Mouse (Mus musculus): ENCODE results near the gene Lce1b. TPM values are rescaled to one million over a fixed set of nuclear protein-coding genes. Genes with fewer than 3 reads are reported as not detected.

The Lce1b gene
- polyA plus RNA-seq, 1 experiment from 2014 or later, result not detected

GRCm38 (mm10) chr3:92609804-92610203 is 46.9 kb downstream of the Lce1b start:
- Histone ChIP-seq H3K9ac (replicated peaks) (no peak overlapping the region), H3K36me3 (no peaks in the 10 kb centered on the region), H3K4me1 (replicated peaks) (no peaks in the 10 kb centered on the region), H3K4me2 (replicated peaks) (no peak overlapping the region), H3K27me3 (no peaks in the 10 kb centered on the region), H3K27ac (no peak overlapping the region), H3K9me3 (no peaks in the 10 kb centered on the region), H3K4me3 (replicated peaks) (no peak overlapping the region)
- no peak for ATAC-seq
- WGBS, result 65% methylated on average over 1 of the region's 1 CpGs

GRCm38 (mm10) chr3:92607392-92607791 is 49.3 kb downstream of the Lce1b start, which contains the start of gene 2210017I01Rik:
TSS of gene 2210017I01Rik (minus strand) at chr3:92607492.
- Histone ChIP-seq H3K27ac (no peak within 1 kb of the TSS), H3K4me2 (replicated peaks) (no peak within 1 kb of the TSS), H3K4me3 (replicated peaks) (no peak within 1 kb of the TSS), H3K9me3 (no peaks in the 10 kb centered on the region), H3K9ac (replicated peaks) (no peak within 1 kb of the TSS), H3K27me3 (no peaks in the 10 kb centered on the region), H3K36me3 (no peaks in the 10 kb centered on the region), H3K4me1 (replicated peaks) (no peaks in the 10 kb centered on the region)
- ATAC-seq, result no peak

Other genes starting within 250 kb of the Lce1b start
- gene Sprr2i, start 248.9 kb downstream of the Lce1b start, polyA plus RNA-seq (2015; fragmentation: Nextera tagmentation; extraction: Ambion mirVana), result not detected in 2 replicates
- not detected in 2 replicates for gene Sprr2j-ps, start 238.8 kb downstream of the Lce1b start, polyA plus RNA-seq (2015; fragmentation: Nextera tagmentation; extraction: Ambion mirVana)
- 9.8 and 12.0 TPM in 2 replicates for gene Gm9774, start 227.5 kb downstream of the Lce1b start, polyA plus RNA-seq (2015; fragmentation: Nextera tagmentation; extraction: Ambion mirVana)
- not detected in 2 replicates for gene Sprr2k, start 224.3 kb downstream of the Lce1b start, polyA plus RNA-seq (2015; fragmentation: Nextera tagmentation; extraction: Ambion mirVana)
- not detected in 2 replicates for gene Sprr1b, start 218.1 kb downstream of the Lce1b start, polyA plus RNA-seq (2015; fragmentation: Nextera tagmentation; extraction: Ambion mirVana)
- not detected in 2 replicates for gene Sprr3, start 198.2 kb downstream of the Lce1b start, polyA plus RNA-seq (2015; fragmentation: Nextera tagmentation; extraction: Ambion mirVana)
- gene Sprr1a, start 171.0 kb downstream of the Lce1b start, polyA plus RNA-seq (2015; fragmentation: Nextera tagmentation; extraction: Ambion mirVana), result not detected in 2 replicates
- not detected in 2 replicates for gene Sprr4, start 156.4 kb downstream of the Lce1b start, polyA plus RNA-seq (2015; fragmentation: Nextera tagmentation; extraction: Ambion mirVana)
- gene 2310046K23Rik, start 122.4 kb downstream of the Lce1b start, polyA plus RNA-seq (2015; fragmentation: Nextera tagmentation; extraction: Ambion mirVana), result not detected in 2 replicates
- not detected in 2 replicates for gene Ivl, start 83.2 kb downstream of the Lce1b start, polyA plus RNA-seq (2015; fragmentation: Nextera tagmentation; extraction: Ambion mirVana)
- not detected in 2 replicates for gene Smcp, start 67.9 kb downstream of the Lce1b start, polyA plus RNA-seq (2015; fragmentation: Nextera tagmentation; extraction: Ambion mirVana)
- not detected in 2 replicates for gene 2210017I01Rik, start 49.4 kb downstream of the Lce1b start, polyA plus RNA-seq (2015; fragmentation: Nextera tagmentation; extraction: Ambion mirVana)
- not detected in 2 replicates for gene Lce6a, start 35.3 kb downstream of the Lce1b start, polyA plus RNA-seq (2015; fragmentation: Nextera tagmentation; extraction: Ambion mirVana)
- not detected in 2 replicates for gene Lce1a1, start 8.6 kb downstream of the Lce1b start, polyA plus RNA-seq (2015; fragmentation: Nextera tagmentation; extraction: Ambion mirVana)
- gene Lce1a2, start 13.4 kb upstream of the Lce1b start, polyA plus RNA-seq (2015; fragmentation: Nextera tagmentation; extraction: Ambion mirVana), result not detected in 2 replicates
- not detected in 2 replicates for gene Lce1c, start 22.3 kb upstream of the Lce1b start, polyA plus RNA-seq (2015; fragmentation: Nextera tagmentation; extraction: Ambion mirVana)
- gene Lce1d, start 30.3 kb upstream of the Lce1b start, polyA plus RNA-seq (2015; fragmentation: Nextera tagmentation; extraction: Ambion mirVana), result not detected in 2 replicates
- gene Lce1e, start 52.1 kb upstream of the Lce1b start, polyA plus RNA-seq (2015; fragmentation: Nextera tagmentation; extraction: Ambion mirVana), result not detected in 2 replicates
- not detected in 2 replicates for gene Lce1f, start 63.4 kb upstream of the Lce1b start, polyA plus RNA-seq (2015; fragmentation: Nextera tagmentation; extraction: Ambion mirVana)
- gene Gm38119, start 82.2 kb upstream of the Lce1b start, polyA plus RNA-seq (2015; fragmentation: Nextera tagmentation; extraction: Ambion mirVana), result not detected in 2 replicates
- not detected in 2 replicates for gene Lce1g, start 95.4 kb upstream of the Lce1b start, polyA plus RNA-seq (2015; fragmentation: Nextera tagmentation; extraction: Ambion mirVana)
- gene Lce1h, start 108.1 kb upstream of the Lce1b start, polyA plus RNA-seq (2015; fragmentation: Nextera tagmentation; extraction: Ambion mirVana), result not detected in 2 replicates
- gene Lce1i, start 122.0 kb upstream of the Lce1b start, polyA plus RNA-seq (2015; fragmentation: Nextera tagmentation; extraction: Ambion mirVana), result not detected in 2 replicates
- gene Lce1j, start 133.6 kb upstream of the Lce1b start, polyA plus RNA-seq (2015; fragmentation: Nextera tagmentation; extraction: Ambion mirVana), result not detected in 2 replicates
- gene Lce1k, start 151.0 kb upstream of the Lce1b start, polyA plus RNA-seq (2015; fragmentation: Nextera tagmentation; extraction: Ambion mirVana), result not detected in 2 replicates
- not detected in 2 replicates for gene Kprp, start 170.3 kb upstream of the Lce1b start, polyA plus RNA-seq (2015; fragmentation: Nextera tagmentation; extraction: Ambion mirVana)
- not detected in 2 replicates for gene Lce1l, start 194.4 kb upstream of the Lce1b start, polyA plus RNA-seq (2015; fragmentation: Nextera tagmentation; extraction: Ambion mirVana)
- not detected in 2 replicates for gene 2310050C09Rik, start 213.3 kb upstream of the Lce1b start, polyA plus RNA-seq (2015; fragmentation: Nextera tagmentation; extraction: Ambion mirVana)

All from midbrain, embryonic 13.5 days (tissue).